Comparison of ENCODE assay signal across 29 mouse cellular contexts in genomic region chr13:32846221-32846620, GRCm38 (mm10). TPM values are rescaled to one million over a fixed set of nuclear protein-coding genes. Genes with fewer than 3 reads are reported as not detected.
"Had no signal": no experiment of that assay in that cellular context is flagged by ENCODE, and none has a peak within 500 bp of the region (broad histone marks: within the 10 kb centered on the region; RNA-seq: fewer than 3 reads in every experiment).

No protein-coding gene starts in this region.

- H3K4me2 ChIP-seq: lung, embryonic 15.5 days; midbrain, embryonic 11.5 days; midbrain, embryonic 13.5 days; midbrain, embryonic 15.5 days; neural tube, embryonic 13.5 days had no signal

- ATAC-seq: liver, postnatal 0 days; lung, postnatal 0 days; midbrain, embryonic 13.5 days; midbrain, embryonic 15.5 days had no signal

- DNase-seq: liver, postnatal 0 days; lung, adult 2 months; lung, postnatal 14 days; lung, postnatal 36 days; retina, postnatal 1 day; right cerebral cortex, adult 18-20 months; right cerebral cortex, postnatal 25 days; right cerebral cortex, postnatal 4 days; spleen, adult 18-20 months; thymus, adult 18-20 months; thymus, postnatal 14 days; thymus, postnatal 36 days had no signal

- H3K9ac ChIP-seq: liver, postnatal 0 days; lung, embryonic 15.5 days; midbrain, embryonic 13.5 days; midbrain, embryonic 15.5 days; neural tube, embryonic 13.5 days had no signal

- H3K27ac ChIP-seq: lung, embryonic 15.5 days; macrophage; midbrain, embryonic 13.5 days; midbrain, embryonic 15.5 days; neural tube, embryonic 13.5 days had no signal

- H3K27me3 ChIP-seq: lung, embryonic 15.5 days; megakaryocyte, embryonic 14.5 days; neural tube, embryonic 13.5 days had no signal

- H3K9me3 ChIP-seq: lung, embryonic 15.5 days; megakaryocyte, embryonic 14.5 days; midbrain, embryonic 13.5 days; midbrain, embryonic 15.5 days; neural tube, embryonic 13.5 days had no signal

- H3K4me3 ChIP-seq: lung, embryonic 15.5 days; megakaryocyte, embryonic 14.5 days; midbrain, embryonic 13.5 days; midbrain, embryonic 15.5 days; neural tube, embryonic 13.5 days had no signal

- H3K4me1 ChIP-seq: midbrain, embryonic 13.5 days; midbrain, embryonic 15.5 days; neural tube, embryonic 13.5 days had no signal

- H3K36me3 ChIP-seq: lung, embryonic 15.5 days; midbrain, embryonic 13.5 days; midbrain, embryonic 15.5 days; neural tube, embryonic 13.5 days had no signal

RNA-seq across cellular contexts. Expression of gene D930007J09Rik, which starts 43.6 kb away (rescaled TPM):
- total RNA-seq: megakaryocyte progenitor cell, adult 5-6 weeks; midbrain, postnatal 0 days; monocyte, adult 5-6 weeks; neutrophil, adult 5-6 weeks had no signal
- polyA plus RNA-seq: liver, postnatal 0 days; lung, adult 2 months; lung, embryonic 15.5 days; lung, postnatal 0 days; macrophage; midbrain, embryonic 11.5 days; midbrain, embryonic 13.5 days; midbrain, embryonic 15.5 days; midbrain, postnatal 0 days; neural tube, embryonic 11.5 days; neural tube, embryonic 13.5 days; small intestine, adult 2 months; stomach, embryonic 14.5 days; stomach, embryonic 16.5 days; thymus, postnatal 0 days had no signal

RNA-seq across cellular contexts. Expression of gene Serpinb1c, which starts 51.8 kb away (rescaled TPM):
- total RNA-seq: megakaryocyte progenitor cell, adult 5-6 weeks; monocyte, adult 5-6 weeks; neutrophil, adult 5-6 weeks had no signal
- polyA plus RNA-seq: liver, postnatal 0 days; lung, adult 2 months; lung, embryonic 15.5 days; midbrain, embryonic 11.5 days; midbrain, embryonic 13.5 days; midbrain, embryonic 15.5 days; midbrain, postnatal 0 days; neural tube, embryonic 11.5 days; neural tube, embryonic 13.5 days; small intestine, adult 2 months; stomach, embryonic 14.5 days; stomach, embryonic 16.5 days; thymus, postnatal 0 days had no signal
